Mouse (Mus musculus): Measurements from ENCODE around the gene Rab3il1. TPM values are rescaled to one million over a fixed set of nuclear protein-coding genes. Genes with fewer than 3 reads are reported as not detected.

The Rab3il1 gene
- polyA plus RNA-seq, 1 experiment: not detected

DNA sequence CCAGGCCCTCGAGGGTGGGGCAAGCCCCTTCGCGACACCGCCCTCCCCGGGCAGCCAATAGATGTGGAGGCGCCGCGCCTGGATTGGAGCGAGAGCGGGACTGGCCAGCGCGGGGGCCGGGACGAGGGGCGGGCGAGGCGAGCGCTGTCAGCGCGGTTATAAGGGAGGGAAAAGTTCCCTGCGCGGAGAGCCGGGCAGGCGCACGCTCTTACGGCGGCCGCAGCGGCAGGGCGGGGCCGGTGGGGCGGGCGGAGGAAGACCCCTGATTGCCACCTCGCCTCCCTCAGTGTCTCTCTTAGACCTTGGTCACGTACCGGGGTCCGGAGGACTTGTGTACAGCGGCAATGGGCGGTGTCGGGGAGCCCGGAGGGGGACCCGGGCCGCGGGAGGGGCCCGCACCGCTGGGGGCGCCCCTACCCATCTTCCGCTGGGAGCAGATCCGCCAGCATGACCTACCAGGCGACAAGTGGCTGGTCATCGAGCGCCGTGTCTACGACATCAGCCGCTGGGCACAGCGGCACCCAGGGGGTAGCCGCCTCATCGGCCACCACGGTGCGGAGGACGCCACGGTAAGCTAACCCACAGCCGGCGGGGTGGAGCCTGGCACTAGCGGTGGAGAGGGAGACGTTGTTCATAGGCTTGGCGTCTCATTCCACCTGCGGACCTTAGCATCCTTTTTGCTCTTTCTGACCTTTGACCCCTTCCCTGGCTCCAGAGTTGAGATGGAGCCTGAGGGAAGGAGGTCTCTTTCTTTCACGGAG lies 40.1 kb downstream of the Rab3il1 start, which contains the start of gene Fads3:
Fads3 (plus strand) TSS at position 182 of the 761 bp plus-strand sequence.
- TF ChIP-seq CTCF (IDR thresholded peaks at IDR 0.05; ENCODE audit: insufficient read depth, low read depth, low read length): no peak
- peak; percentile 40; the same call in 1 of the 2 replicates for TF ChIP-seq POLR2A (IDR thresholded peaks at IDR 0.05; ENCODE audit: insufficient read depth, low read depth, low read length)
- under 1% methylated on average over 69 of the region's 69 CpGs for WGBS
- Histone ChIP-seq H3K4me1 (ENCODE audit: control insufficient read depth, insufficient read depth, low read length) (peaks cover 18% of the 10 kb centered on the region), H3K4me3 (ENCODE audit: insufficient read depth, low read depth, low read length) (peak within 1 kb of the TSS; percentile 76), H3K27ac (ENCODE audit: insufficient read depth, low read depth, low read length) (no peak within 1 kb of the TSS)

DNA sequence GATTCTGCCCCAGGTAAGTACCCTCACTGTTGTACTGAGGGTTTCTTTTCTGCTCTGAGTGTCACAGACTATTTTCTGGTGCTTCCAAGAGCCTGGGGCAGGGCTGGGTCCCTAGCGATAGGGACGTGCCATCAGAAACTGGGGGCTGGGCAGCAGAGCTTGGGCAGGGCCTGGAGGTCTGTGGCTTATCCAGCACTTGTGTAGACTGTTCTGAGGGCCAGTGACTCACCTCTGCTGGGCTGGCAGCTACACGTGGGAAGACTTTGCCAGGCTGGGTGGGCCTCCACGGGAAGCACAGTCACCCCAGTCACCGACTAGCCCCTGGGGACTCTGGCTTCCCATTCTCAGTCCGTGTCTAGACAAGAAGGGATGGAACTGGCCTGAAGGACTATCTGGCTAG lies 40.8 kb downstream of the Rab3il1 start:
- no peak overlapping the region for H3K27ac ChIP-seq (ENCODE audit: insufficient read depth, low read depth, low read length)
- WGBS: 41% methylated on average over 6 of the region's 6 CpGs
- H3K4me1 ChIP-seq (ENCODE audit: control insufficient read depth, insufficient read depth, low read length): peaks cover 18% of the 10 kb centered on the region
- H3K4me3 ChIP-seq (ENCODE audit: insufficient read depth, low read depth, low read length): peak overlapping the region; percentile 76
- TF ChIP-seq CTCF (IDR thresholded peaks at IDR 0.05; ENCODE audit: insufficient read depth, low read depth, low read length) (no peak), POLR2A (IDR thresholded peaks at IDR 0.05; ENCODE audit: insufficient read depth, low read depth, low read length) (no peak)

DNA sequence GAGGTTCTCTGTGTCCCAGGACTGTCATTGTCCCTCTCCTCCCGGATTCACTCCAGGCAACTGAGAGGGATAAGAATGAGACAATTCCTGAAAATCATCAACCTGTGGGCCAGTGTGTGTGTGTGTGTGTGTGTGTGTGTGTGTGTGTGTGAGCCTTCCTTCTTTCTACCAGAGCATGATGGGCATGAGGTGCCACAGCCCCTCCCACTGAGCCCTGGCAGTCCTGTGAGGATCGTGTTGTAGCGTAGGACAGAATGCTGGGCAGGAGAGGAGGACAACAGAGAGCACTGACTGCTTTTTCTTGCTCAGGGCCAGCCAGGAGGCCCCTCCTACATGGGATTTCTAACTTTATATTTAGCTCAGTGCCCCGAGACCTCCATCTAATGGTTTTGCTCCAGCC lies 41.3 kb downstream of the Rab3il1 start:
- TF ChIP-seq POLR2A (IDR thresholded peaks at IDR 0.05; ENCODE audit: insufficient read depth, low read depth, low read length) (no peak), CTCF (IDR thresholded peaks at IDR 0.05; ENCODE audit: insufficient read depth, low read depth, low read length) (no peak)

DNA sequence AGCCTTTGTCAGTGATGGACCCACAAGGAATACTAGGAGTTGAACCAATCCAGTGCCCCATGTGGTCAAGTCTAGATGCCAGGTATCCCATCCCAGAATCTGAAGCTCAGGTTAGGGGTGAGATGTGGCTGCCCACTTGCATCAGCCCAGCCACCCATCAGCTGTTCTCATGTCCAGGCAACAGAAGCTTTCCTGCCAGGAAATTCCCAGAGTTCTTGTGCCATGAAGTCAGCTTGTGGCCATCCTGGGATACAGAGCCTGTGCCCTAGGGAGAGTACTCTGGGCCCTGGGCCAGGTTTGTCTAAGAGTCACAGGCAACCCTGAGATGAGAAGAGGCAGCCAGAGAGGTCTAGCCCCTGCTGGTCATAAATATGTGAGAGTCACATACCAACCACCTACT lies 42.2 kb downstream of the Rab3il1 start:
- peaks cover 18% of the 10 kb centered on the region for H3K4me1 ChIP-seq (ENCODE audit: control insufficient read depth, insufficient read depth, low read length)
- no peak overlapping the region for H3K4me3 ChIP-seq (ENCODE audit: insufficient read depth, low read depth, low read length)
- no peak for TF ChIP-seq CTCF (IDR thresholded peaks at IDR 0.05; ENCODE audit: insufficient read depth, low read depth, low read length)
- TF ChIP-seq POLR2A (IDR thresholded peaks at IDR 0.05; ENCODE audit: insufficient read depth, low read depth, low read length): no peak
- no peak overlapping the region for H3K27ac ChIP-seq (ENCODE audit: insufficient read depth, low read depth, low read length)

More for the DNA sequence above, 41.3 kb downstream of the Rab3il1 start:
- peaks cover 18% of the 10 kb centered on the region for H3K4me1 ChIP-seq (ENCODE audit: control insufficient read depth, insufficient read depth, low read length)
- no peak overlapping the region for H3K4me3 ChIP-seq (ENCODE audit: insufficient read depth, low read depth, low read length)
- WGBS: 86% methylated on average over 4 of the region's 4 CpGs
- no peak overlapping the region for H3K27ac ChIP-seq (ENCODE audit: insufficient read depth, low read depth, low read length)

- WGBS: 69% methylated on average over 2 of the region's 2 CpGs
- TF ChIP-seq POLR2A (IDR thresholded peaks at IDR 0.05; ENCODE audit: insufficient read depth, low read depth, low read length) (no peak), CTCF (IDR thresholded peaks at IDR 0.05; ENCODE audit: insufficient read depth, low read depth, low read length) (no peak)
- H3K27ac ChIP-seq (ENCODE audit: insufficient read depth, low read depth, low read length): no peak overlapping the region
- H3K4me1 ChIP-seq (ENCODE audit: control insufficient read depth, insufficient read depth, low read length): peaks cover 14% of the 10 kb centered on the region
- no peak overlapping the region for H3K4me3 ChIP-seq (ENCODE audit: insufficient read depth, low read depth, low read length)
Measured at GRCm38 (mm10) chr19:10045707-10046106, 44.2 kb downstream of the Rab3il1 start.

DNA sequence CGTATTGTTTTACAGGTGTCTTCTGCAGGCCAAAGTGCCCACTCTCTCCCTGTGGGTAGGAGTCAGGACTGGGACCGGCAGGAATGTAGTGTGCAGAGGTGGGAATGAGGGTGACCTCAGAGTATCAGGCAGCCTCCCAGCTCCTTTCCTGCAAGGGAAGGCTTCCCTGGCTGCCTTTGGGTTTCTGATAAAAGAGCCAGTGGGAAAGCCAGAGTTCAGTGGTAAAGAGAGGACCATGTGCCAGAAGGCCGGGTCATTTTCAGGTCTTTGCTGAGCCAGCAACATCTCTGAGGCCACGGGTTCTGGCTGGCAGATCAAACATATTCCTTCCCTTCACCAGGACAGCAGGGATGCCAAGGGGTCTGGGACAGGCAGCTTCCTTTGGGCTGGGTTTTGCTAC lies 44.9 kb downstream of the Rab3il1 start:
- Histone ChIP-seq H3K27ac (ENCODE audit: insufficient read depth, low read depth, low read length) (no peak overlapping the region), H3K4me3 (ENCODE audit: insufficient read depth, low read depth, low read length) (no peak overlapping the region), H3K4me1 (ENCODE audit: control insufficient read depth, insufficient read depth, low read length) (peaks cover 10% of the 10 kb centered on the region)
- TF ChIP-seq CTCF (IDR thresholded peaks at IDR 0.05; ENCODE audit: insufficient read depth, low read depth, low read length): no peak
- TF ChIP-seq POLR2A (IDR thresholded peaks at IDR 0.05; ENCODE audit: insufficient read depth, low read depth, low read length): no peak
- WGBS: 55% methylated on average over 4 of the region's 4 CpGs

DNA sequence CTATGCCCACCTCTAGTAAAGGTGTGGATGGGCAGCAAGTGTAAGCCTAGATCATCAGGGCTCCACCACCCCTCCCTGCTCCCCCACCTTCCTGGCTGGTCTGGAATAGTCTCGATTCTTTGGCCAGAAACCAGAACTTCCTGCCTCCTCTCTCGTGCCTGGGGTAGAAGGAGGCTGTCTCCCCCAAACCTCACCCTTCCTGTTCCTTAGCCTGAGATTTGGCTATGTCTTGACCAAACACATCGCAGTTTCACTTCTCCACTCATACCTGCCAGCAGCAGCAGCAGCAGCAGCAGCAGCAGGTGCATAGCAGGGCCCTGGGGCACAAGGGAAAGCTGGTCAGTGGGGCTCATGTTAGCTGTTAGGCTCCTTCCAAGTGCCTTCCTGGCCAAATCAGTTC lies 45.5 kb downstream of the Rab3il1 start:
- Histone ChIP-seq H3K4me3 (ENCODE audit: insufficient read depth, low read depth, low read length) (no peak overlapping the region), H3K27ac (ENCODE audit: insufficient read depth, low read depth, low read length) (no peak overlapping the region), H3K4me1 (ENCODE audit: control insufficient read depth, insufficient read depth, low read length) (peaks cover 6% of the 10 kb centered on the region)
- TF ChIP-seq CTCF (IDR thresholded peaks at IDR 0.05; ENCODE audit: insufficient read depth, low read depth, low read length): no peak
- TF ChIP-seq POLR2A (IDR thresholded peaks at IDR 0.05; ENCODE audit: insufficient read depth, low read depth, low read length): no peak
- WGBS: 76% methylated on average over 3 of the region's 3 CpGs

- Histone ChIP-seq H3K4me3 (ENCODE audit: insufficient read depth, low read depth, low read length) (no peak overlapping the region), H3K27ac (ENCODE audit: insufficient read depth, low read depth, low read length) (no peak overlapping the region), H3K4me1 (ENCODE audit: control insufficient read depth, insufficient read depth, low read length) (no peaks in the 10 kb centered on the region)
- no peak for TF ChIP-seq CTCF (IDR thresholded peaks at IDR 0.05; ENCODE audit: insufficient read depth, low read depth, low read length)
- TF ChIP-seq POLR2A (IDR thresholded peaks at IDR 0.05; ENCODE audit: insufficient read depth, low read depth, low read length): no peak
Measured at GRCm38 (mm10) chr19:10049533-10049932, 48.1 kb downstream of the Rab3il1 start.

GRCm38 (mm10) chr19:10050438-10050837 lies 49.0 kb downstream of the Rab3il1 start:
- Histone ChIP-seq H3K27ac (ENCODE audit: insufficient read depth, low read depth, low read length) (no peak overlapping the region), H3K4me3 (ENCODE audit: insufficient read depth, low read depth, low read length) (no peak overlapping the region), H3K4me1 (ENCODE audit: control insufficient read depth, insufficient read depth, low read length) (no peaks in the 10 kb centered on the region)
- TF ChIP-seq CTCF (IDR thresholded peaks at IDR 0.05; ENCODE audit: insufficient read depth, low read depth, low read length) (no peak), POLR2A (IDR thresholded peaks at IDR 0.05; ENCODE audit: insufficient read depth, low read depth, low read length) (no peak)
- 96% methylated on average over 2 of the region's 2 CpGs for WGBS

All from olfactory bulb, adult 2 months (tissue).